Mouse (Mus musculus) neural tube, embryonic 11.5 days (tissue): ENCODE measurements around the gene Sac3d1. TPM values are rescaled to one million over a fixed set of nuclear protein-coding genes. Genes with fewer than 3 reads are reported as not detected.

ENCODE experiments used
- ATAC-seq: fragments of 200-750 bp; cut with Nextera tagmentation; 2 replicates; pipeline ENCODE4 v1.8.0; 2017; ENCODE audit warnings: moderate number of reproducible peaks, mild to moderate bottlenecking, moderate TSS enrichment, moderate library complexity; ENCODE audit not compliant: insufficient read depth, low FRiP score, low TSS enrichment
- DNase-seq: peaks from one replicate; pipeline ENCODE4 v3.0.0-alpha.2; 2015; ENCODE audit warnings: low spot score
- H3K27ac ChIP-seq: fragments of 300-500 bp; sonication (generic); 2 replicates; pipeline ENCODE4 v1.5.1; 2014; ENCODE audit warnings: low read depth, mild to moderate bottlenecking, low read length
- H3K27me3 ChIP-seq: fragments of 300-500 bp; sonication (generic); 2 replicates; pipeline ENCODE4 v1.6.1; 2014; ENCODE audit warnings: mild to moderate bottlenecking, low read length, mixed read lengths; ENCODE audit not compliant: control insufficient read depth, insufficient read depth
- H3K36me3 ChIP-seq: fragments of 300-500 bp; sonication (generic); 2 replicates; pipeline ENCODE4 v1.6.1; 2014; ENCODE audit warnings: mild to moderate bottlenecking, low read length, moderate library complexity, mixed read lengths; ENCODE audit not compliant: control insufficient read depth, insufficient read depth
- H3K4me1 ChIP-seq: fragments of 300-500 bp; sonication (generic); 2 replicates; pipeline ENCODE4 v1.6.1; 2014; ENCODE audit warnings: low read length, mixed read lengths; ENCODE audit not compliant: control insufficient read depth, insufficient read depth
- H3K4me2 ChIP-seq: fragments of 300-500 bp; sonication (generic); 2 replicates; pipeline ENCODE4 v1.6.1; 2014; ENCODE audit warnings: low read depth, mild to moderate bottlenecking, moderate library complexity
- H3K4me3 ChIP-seq: fragments of 300-500 bp; sonication (generic); 2 replicates; pipeline ENCODE4 v1.5.1; 2014; ENCODE audit warnings: low read depth, low read length
- H3K9ac ChIP-seq: fragments of 300-500 bp; sonication (generic); 2 replicates; pipeline ENCODE4 v1.6.1; 2014; ENCODE audit warnings: mild to moderate bottlenecking, low read length
- H3K9me3 ChIP-seq: fragments of 300-500 bp; sonication (generic); 2 replicates; pipeline ENCODE4 v1.6.1; 2016; ENCODE audit warnings: low read length; ENCODE audit not compliant: control insufficient read depth
- WGBS: fragments of 180-500 bp; shearing (Covaris S2); extraction: QIAGEN DNeasy Blood & Tissue Kit; methylation state at CpG from one replicate; pipeline ENCODE4 v1.1.7; 2014; 5-methylcytosine and 5-hydroxymethylcytosine counted together
- polyA plus RNA-seq: library from polyadenylated mRNA; unstranded; fragments of >200 nt; fragmentation: Nextera tagmentation; extraction: Ambion mirVana; gene quantifications from 2 replicates; pipeline ENCODE4 v1.2.1, GENCODE M21; 2014

Sac3d1 gene
- polyA plus RNA-seq, 1 experiment from 2014 or later, result 66.1 TPM

DNA sequence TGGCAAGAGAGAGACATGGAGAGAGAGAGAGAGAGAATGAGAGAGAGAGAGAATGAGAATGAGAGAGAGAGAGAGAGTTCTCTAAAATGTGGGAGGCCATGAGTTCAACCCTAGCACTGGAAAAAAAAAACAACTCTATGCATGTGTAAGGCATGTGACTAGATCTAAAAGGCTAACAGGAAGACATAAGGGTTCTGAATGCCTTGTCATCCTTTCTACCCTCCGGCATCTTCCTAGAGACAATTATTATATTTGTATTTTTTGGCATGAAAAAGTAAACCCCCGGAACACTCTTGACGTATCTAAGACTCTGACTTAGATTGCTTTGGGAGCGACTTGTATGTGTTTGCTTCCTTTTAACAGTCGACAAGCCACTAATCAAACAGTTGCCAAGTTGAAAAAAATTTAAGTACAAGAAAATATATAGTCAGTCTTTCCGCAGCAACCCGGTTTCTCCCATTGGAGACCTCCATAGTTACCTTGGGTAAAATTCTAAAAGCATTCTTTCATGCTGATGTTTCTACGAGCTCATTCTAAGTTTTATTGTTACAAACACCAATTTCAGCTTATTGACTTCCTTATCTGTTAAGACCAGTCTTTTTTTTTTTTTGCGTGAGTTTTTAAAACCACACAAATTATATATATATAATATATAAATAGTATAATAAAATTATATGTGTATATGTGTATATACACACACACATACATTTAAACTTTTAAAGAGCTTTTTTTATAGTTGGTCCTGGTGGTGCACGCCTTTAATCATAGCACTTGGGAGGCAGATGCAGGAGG, 8.5 kb upstream of the Sac3d1 start:
- no peak overlapping the region for H3K27ac ChIP-seq
- no peak for ATAC-seq

DNA sequence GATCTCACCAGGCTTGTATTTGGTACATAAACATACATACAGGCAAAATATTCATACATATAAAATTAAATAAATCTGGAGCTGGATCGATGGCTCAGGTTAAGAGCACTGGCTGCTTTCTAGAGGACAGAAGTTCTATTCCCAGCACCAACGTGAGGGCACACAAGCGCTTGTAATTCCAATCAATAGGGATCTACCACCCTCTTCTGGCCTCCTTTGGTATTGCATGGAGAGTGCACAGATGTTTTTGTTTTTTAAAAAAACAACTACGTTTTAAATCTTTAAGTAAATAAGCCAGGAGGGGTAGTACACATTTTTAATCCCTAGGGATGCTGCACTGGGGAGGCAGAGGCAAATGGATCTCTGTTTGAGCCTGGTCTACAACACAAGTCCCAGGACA, 7.8 kb upstream of the Sac3d1 start:
- whole genome bisulfite sequencing, result 24% methylated on average over 4 of the region's 4 CpGs
- Histone ChIP-seq H3K27me3 (no peaks in the 10 kb centered on the region), H3K4me1 (no peaks in the 10 kb centered on the region), H3K9me3 (no peaks in the 10 kb centered on the region; the same call in 1 of the 2 replicates), H3K4me2 (no peak overlapping the region), H3K4me3 (no peak overlapping the region), H3K36me3 (no peaks in the 10 kb centered on the region), H3K27ac (no peak overlapping the region), H3K9ac (no peak overlapping the region)
- ATAC-seq (no peak), DNase-seq (peak; percentile 39)

More for the DNA sequence above, 8.5 kb upstream of the Sac3d1 start:
- peak overlapping the region; percentile 38 for H3K4me3 ChIP-seq
- no peaks in the 10 kb centered on the region for H3K4me1 ChIP-seq
- no peaks in the 10 kb centered on the region for H3K27me3 ChIP-seq
- no peaks in the 10 kb centered on the region for H3K36me3 ChIP-seq
- peak overlapping the region; percentile 48 for H3K4me2 ChIP-seq
- H3K9ac ChIP-seq, result peak overlapping the region; percentile 56; the same call in 1 of the 2 replicates
- no peaks in the 10 kb centered on the region; the same call in 1 of the 2 replicates for H3K9me3 ChIP-seq
- DNase-seq, result no peak
- WGBS, result 76% methylated on average over 10 of the region's 10 CpGs

DNA sequence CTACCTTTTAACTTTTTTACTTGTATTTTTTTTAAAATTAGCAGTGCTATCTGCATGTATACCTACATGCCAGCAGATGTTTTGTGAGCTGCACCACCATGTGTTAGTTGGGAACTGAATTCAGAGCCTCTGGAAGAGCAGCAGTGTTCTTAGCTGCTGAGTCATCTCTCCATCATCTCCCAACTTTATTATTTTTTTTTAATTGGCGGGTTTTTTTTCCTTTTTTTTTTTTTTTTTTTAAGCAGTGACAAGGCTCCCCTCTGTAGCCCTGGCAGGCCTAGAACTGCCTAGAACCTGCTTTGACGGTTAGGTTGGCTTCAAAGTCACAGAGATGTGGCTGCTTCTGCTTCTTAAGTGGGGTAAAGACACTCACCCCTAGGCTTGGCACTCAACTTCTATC, 6.4 kb upstream of the Sac3d1 start:
- H3K27me3 ChIP-seq, result no peaks in the 10 kb centered on the region
- 83% methylated on average over 2 of the region's 2 CpGs for WGBS
- no peak for DNase-seq
- H3K9ac ChIP-seq, result no peak overlapping the region
- no peaks in the 10 kb centered on the region for H3K36me3 ChIP-seq
- H3K9me3 ChIP-seq, result no peaks in the 10 kb centered on the region; the same call in 1 of the 2 replicates
- ATAC-seq, result no peak
- H3K4me1 ChIP-seq, result no peaks in the 10 kb centered on the region
- no peak overlapping the region for H3K27ac ChIP-seq
- H3K4me2 ChIP-seq, result no peak overlapping the region
- H3K4me3 ChIP-seq, result no peak overlapping the region

DNA sequence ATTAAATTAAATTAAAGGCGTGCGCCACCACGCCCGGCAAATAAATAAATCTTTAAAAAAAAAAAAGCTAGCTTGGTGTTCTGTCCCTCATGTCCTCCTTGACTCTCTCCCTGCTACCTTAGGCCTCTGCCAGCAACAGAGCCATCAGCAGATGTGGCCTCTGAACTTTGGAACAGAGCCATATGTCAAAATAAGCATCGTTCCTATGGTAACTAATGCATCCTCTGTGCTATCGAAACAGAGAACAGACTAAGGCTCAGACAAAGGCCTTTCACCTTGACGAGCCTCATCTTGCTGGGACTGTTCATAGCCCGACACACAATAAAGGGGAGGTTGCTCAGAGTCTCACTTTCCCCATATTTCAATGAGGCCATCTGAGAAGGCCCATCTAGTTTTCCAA, 4.9 kb upstream of the Sac3d1 start:
- Histone ChIP-seq H3K4me2 (no peak overlapping the region), H3K4me3 (no peak overlapping the region), H3K27ac (peak overlapping the region; percentile 62), H3K9me3 (no peaks in the 10 kb centered on the region; the same call in 1 of the 2 replicates), H3K36me3 (no peaks in the 10 kb centered on the region), H3K27me3 (no peaks in the 10 kb centered on the region), H3K9ac (no peak overlapping the region), H3K4me1 (no peaks in the 10 kb centered on the region)
- DNase-seq, result no peak
- no peak for ATAC-seq
- WGBS, result 65% methylated on average over 8 of the region's 8 CpGs

DNA sequence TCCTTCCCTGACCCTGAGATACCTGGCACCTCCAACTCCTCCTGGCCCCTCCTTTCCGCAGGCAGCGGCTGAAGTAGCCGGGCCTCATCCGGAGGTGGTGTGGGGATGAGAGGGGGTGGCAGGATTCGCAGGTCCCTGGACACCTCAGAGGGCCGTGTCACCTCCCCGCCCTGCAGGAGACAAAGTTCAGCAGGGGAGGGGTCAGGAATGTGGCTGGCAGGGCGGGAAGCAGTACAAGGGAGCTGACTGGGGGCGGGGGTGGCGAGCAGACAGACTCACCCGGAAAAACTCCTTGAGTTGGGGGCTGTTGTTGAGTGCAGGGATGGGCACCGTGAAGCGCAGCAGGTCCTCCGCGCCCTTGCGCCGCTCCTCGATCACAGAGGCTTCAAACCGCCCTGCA, 3.3 kb upstream of the Sac3d1 start:
- Histone ChIP-seq H3K9ac (no peak overlapping the region), H3K4me1 (peaks cover 4% of the 10 kb centered on the region; the same call in 1 of the 2 replicates), H3K27ac (no peak overlapping the region), H3K4me2 (no peak overlapping the region), H3K4me3 (no peak overlapping the region), H3K9me3 (no peaks in the 10 kb centered on the region; the same call in 1 of the 2 replicates), H3K36me3 (no peaks in the 10 kb centered on the region), H3K27me3 (no peaks in the 10 kb centered on the region)
- no peak for ATAC-seq
- 29% methylated on average over 18 of the region's 19 CpGs for WGBS
- DNase-seq, result no peak

DNA sequence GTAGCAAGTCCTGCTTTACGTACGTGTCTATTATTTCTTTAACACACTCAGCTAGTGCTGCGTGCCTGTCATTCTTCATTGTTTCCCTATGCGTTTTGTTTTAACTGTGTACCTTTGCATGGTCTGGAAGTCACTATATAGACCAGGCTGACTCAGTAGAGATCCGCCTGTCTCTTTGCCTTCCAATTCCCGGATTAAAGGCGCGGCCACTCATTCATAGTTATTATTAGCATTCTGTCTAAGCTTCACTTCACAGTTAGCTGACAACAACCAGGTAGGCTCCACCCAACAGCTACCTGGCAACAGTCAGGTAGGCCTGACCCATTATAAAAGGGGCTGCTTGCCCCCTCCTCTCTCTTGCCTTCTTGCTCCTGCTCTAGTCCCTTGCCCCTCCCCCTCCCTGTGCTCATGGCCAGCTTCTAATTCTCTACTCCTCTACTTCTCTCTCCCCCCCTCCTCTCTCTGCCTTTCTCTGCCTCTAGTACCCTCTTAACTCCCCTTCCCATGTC, 281 bp upstream of the Sac3d1 start:
- H3K27me3 ChIP-seq, result no peaks in the 10 kb centered on the region
- ATAC-seq, result 0 out of 2 replicates have a peak, but pooled peaks have one; percentile 8
- DNase-seq, result peak; percentile 40
- H3K36me3 ChIP-seq, result peaks cover 11% of the 10 kb centered on the region
- H3K9me3 ChIP-seq, result no peaks in the 10 kb centered on the region
- H3K27ac ChIP-seq, result peak overlapping the region; percentile 94
- H3K4me3 ChIP-seq, result peak overlapping the region; percentile 81
- H3K9ac ChIP-seq, result peak overlapping the region; percentile 87
- H3K4me2 ChIP-seq, result peak overlapping the region; percentile 92
- H3K4me1 ChIP-seq, result peaks cover 7% of the 10 kb centered on the region; the same call in 1 of the 2 replicates
- WGBS, result 3% methylated on average over 8 of the region's 8 CpGs

DNA sequence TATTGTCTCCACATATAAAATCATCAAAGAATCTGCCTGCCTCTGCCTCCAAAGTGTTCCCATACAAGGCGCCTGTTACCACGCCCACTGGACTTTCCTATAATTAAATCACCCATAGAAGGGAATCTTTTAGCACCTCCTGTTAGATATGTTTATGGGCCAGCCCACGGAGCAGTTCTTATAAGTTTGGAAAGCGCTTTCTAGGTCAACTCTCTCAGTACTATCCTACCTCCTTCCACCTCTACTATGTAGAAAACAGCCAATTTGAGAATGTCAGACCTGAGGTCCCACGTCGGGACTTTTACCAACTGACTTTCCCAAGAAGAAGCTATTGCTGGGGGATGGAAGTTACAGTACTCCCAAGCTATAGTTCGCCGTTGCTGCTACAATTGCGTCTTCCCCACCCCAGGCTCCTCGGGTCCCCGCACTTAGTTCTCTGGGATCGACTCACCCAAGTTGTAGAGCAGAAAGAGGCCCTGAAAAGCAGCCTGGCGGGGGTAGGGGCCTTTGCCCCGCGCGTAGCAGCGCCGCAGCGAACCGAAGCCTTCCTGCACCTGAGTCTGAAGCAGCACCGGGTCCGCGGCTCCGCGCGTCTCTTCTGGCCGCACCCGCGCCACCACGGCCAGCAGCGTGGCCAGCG, 984 bp downstream of the Sac3d1 start:
- Histone ChIP-seq H3K4me3 (peak overlapping the region; percentile 81), H3K4me2 (peak overlapping the region; percentile 92), H3K4me1 (peaks cover 7% of the 10 kb centered on the region; the same call in 1 of the 2 replicates), H3K9me3 (no peaks in the 10 kb centered on the region), H3K36me3 (peaks cover 11% of the 10 kb centered on the region), H3K27me3 (no peaks in the 10 kb centered on the region), H3K27ac (peak overlapping the region; percentile 94), H3K9ac (peak overlapping the region; percentile 87)
- no peak for DNase-seq
- WGBS, result 6% methylated on average over 32 of the region's 32 CpGs
- no peak; the same call in 1 of the 2 replicates for ATAC-seq

DNA sequence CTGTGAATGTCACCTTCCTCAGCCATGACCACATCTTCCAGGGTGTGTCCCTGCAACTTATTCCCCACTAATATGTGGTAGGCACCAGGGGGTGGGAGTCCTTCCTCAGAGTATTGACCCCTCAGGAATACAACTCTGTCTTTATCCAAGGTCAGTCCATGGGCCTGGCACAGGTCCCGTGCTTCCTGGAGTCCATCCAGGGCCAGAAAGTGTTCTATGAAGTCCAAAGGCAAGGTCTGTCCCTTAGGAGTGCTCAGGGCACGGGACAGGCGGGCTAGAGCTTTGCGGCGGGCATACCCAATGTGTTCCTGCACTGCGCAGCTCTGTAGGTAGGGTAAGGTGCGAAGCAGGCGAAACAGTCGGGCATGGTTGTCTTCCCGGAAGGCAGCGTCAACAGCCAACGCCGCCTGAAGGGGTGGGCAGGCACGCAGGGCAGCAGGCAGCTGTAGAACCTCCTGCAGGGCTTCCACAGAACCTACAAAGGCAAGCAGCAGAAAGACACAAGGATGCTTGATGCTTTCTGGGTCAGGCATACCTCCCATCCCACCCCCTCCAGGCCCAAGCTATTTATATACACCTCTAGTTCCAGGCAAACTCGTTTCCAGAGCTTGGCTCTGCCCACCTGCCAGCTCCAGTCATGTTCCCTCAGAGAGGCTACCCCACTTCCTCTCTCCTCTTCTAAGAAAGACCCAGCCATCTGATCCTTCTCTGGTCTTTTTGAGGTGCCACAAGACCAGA, 2.2 kb downstream of the Sac3d1 start:
- H3K9ac ChIP-seq, result peak overlapping the region; percentile 6; the same call in 1 of the 2 replicates
- no peaks in the 10 kb centered on the region for H3K27me3 ChIP-seq
- no peak for ATAC-seq
- no peaks in the 10 kb centered on the region for H3K9me3 ChIP-seq
- WGBS, result 93% methylated on average over 15 of the region's 15 CpGs
- peaks cover 11% of the 10 kb centered on the region for H3K36me3 ChIP-seq
- 0 out of 2 replicates have a peak overlapping the region, but pooled peaks have one; percentile 0 for H3K4me2 ChIP-seq
- no peak overlapping the region for H3K4me3 ChIP-seq
- peaks cover 7% of the 10 kb centered on the region; the same call in 1 of the 2 replicates for H3K4me1 ChIP-seq
- no peak overlapping the region for H3K27ac ChIP-seq
- no peak for DNase-seq
